Mouse (Mus musculus): ENCODE results near the gene Cisd3.
"Not testable (repeated sequence)": the region's sequence is repeated elsewhere in the genome, so short reads cannot be mapped to it uniquely, and the experiment has no call there.

The Cisd3 gene

DNA sequence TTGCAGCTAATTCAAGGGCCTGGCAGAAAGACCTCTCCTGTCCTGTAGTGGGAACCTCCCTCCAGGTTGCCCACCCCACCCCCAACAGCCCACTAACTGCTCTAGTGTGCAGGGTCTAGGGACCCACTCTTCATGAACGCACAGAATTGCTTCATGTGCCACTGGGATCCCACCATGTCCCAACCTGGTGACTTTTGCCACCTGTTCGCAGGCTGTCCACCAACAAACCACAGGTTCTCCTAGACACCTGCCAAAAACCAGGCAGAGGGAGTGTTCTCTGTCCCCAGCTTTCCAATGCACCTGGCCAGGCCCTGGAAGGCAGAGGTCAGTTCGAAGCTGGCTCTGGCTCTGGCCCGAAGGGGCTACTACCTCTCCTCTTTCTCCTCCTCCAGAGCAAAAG lies 8.8 kb downstream of the Cisd3 start:
- DNase-seq, result no peak

DNA sequence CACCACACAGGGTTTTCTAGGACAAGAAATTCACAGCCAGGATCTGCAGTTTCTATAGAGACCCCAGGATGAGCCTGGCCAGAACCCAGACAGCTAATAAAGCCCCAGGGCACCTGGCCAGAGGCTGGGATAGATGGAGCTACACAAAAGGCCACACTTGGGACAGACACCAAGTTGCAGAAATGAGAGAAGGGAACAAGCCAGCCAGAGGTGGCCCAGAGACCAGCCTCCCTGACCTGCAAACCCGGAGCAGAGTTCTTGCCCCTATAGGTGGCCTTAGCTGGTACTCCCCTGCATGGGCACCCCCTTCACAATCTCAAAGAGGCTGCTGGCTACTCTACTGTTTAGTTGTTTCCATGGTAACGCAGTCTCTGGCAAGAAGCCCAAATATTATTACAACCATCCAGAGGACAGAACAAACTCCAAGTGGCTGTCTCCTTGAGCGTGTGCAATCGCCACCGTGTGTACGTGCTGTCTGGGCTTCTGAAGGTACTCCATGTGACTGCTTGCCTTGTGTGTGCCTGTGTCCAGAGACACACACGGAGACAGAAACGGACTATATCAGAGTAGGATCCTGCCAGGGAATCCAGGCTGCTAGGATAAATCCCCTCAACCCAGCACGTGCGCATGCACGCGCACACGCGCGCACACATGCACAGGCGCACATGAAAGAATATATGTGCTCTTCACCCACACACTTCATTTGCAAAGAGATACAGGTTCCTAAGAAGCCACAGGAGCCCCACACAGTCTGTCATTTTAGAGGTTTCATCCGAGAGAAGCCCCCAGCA lies 9.5 kb downstream of the Cisd3 start:
- no peak for DNase-seq

DNA sequence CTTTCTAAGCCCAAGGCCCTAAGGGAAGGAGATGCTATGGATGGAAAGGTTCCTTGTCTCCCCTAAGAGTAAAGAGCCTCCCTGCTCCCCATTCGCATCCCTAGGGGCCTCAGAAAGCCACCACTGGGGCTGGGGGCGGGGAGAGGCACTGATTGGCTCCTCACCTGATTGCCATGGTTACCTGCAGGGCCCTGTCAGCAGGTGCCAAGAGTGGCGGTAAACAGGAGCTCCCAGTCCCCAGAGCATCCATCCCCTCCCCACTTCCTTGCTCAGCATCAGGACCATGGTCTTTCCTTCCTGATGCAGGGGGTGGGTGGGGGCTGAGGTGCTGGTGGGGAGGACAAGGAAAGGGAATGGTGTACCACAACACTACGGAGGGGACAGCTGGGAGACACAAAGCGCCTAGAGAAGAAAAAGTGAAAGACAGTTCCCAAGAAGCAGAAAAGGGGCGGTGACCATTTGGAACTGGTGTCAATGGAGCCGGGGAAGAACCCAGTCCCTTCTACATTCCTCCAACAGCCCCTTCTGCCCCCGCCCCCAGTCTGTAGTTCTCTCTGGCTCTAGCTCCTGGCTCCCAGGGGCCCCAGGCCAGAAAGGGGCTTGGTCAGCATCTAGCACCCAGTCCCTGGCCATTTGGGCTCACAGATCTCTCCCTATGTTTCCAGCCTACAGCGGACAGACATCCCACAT lies 10.2 kb downstream of the Cisd3 start:
- no peak for DNase-seq

DNA sequence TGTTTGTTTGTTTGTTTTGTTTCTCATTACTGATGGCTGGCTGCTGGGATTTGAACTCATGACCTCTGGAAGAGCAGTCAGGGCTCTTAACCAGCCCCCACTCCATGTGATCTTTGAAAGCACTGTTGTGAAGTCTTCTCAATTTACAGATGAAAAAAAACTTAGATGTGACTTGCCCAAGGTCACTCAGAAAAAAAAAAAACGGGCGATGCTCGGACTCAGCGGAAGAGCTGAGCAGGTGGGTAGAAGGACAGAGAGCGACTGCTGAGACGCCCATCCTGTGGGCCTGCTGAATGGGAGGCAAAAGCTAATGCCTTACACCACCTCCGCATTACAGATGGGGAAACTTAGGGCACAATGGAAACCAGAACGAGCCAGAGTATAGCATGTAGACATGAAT lies 11.0 kb downstream of the Cisd3 start:
- DNase-seq, result no peak

DNA sequence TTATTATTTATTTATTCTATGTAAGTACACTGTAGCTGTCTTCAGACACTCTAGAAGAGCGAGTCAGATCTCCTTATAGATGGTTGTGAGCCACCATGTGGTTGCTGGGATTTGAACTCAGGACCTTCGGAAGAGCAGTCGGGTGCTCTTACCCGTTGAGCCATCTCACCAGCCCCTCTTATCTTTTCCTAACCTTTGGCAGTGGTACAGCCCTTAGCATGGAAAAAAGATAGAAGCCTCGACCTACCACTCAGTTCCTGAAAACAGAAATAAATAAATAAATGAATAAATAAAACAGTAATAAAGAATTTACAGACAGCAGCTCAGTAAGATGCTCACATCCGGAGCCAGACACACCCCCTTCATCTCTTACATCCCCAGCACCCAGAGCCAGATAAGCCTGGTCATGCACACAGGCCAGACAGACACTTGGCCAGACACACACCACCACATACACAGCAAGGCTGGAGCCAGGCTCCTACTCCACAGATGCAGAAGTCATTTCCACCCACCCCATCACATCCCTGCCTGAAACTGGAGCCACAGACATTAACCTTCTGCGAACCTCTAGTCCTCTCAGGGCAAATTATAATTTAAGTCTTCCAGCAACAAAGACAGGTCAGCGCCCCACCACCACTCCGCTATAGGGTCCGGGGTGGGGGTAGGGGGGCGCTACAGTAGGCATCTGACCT lies 11.7 kb downstream of the Cisd3 start:
- no peak for DNase-seq

DNA sequence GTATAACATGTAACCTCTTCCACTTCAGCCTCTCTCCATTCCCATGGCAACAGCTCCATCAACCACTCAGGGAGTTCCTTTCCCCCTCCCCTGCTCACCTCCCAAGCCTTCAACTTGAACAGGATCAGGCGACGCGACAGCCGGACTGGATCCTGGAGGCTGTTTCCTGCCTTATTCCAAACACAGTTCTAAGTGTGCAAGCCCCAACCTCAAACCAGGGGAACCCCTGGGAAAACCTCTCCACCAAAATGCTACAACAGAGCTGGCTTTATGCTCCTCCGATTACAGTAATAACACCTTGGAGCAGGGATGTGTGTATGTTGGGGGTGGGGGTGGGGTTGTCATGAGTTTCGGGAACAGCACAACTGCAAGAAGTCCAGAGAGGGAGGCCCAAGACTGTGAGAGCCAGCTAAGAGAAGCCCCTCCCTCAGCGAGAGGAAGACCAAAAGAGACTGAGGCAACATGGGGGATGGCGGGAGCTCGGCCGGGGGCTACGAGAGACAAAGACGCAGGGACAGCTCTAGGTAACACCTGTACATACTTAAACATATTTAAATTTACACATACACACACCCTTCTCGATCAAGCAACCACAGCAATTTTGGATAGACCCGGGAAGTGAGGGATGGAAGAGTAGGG lies 12.4 kb downstream of the Cisd3 start:
- DNase-seq, result no peak

DNA sequence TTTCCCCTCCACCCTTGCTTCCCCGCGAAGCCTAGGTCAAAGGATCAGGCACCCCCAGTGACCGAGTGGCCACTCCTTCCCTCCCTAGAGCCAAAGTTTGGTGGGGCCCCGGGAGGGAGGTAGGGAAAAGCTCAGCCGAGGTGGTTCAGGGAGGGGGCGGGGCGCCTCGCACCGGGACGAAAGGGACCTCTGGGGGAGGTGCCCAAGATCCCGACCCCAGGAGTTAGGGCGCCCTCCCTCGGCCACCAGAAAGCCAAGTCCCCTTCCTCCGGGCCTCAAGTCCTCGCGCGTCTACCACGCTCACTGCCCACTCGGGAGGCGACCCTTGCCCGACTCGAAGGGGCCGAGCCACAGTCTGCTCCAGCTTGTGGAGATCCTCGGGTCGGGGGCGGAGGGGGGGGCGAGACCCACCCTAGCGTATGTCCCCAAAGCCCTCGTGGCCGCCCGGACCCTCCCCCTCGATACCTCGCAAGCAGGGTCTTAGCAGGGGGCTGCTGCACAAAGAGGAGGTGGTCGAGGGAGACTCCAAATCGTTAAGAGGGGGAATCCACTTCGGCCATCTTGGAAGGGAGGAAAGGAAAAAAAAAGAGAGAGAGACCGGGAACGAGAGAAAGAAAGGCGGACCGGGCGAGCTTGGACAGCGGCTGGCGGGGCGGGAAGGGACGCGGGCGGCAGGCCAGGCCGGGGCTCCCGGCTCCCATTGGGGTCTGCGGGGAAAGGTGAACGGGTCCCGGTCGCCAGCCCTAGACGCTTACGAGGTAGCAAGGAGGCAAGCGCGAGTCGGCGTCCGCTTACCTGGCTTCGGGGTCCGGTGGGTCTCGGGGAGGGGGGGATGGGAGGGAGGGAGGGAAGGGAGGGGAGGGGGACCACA lies 13.3 kb downstream of the Cisd3 start:
- peak; percentile 57 for DNase-seq

DNA sequence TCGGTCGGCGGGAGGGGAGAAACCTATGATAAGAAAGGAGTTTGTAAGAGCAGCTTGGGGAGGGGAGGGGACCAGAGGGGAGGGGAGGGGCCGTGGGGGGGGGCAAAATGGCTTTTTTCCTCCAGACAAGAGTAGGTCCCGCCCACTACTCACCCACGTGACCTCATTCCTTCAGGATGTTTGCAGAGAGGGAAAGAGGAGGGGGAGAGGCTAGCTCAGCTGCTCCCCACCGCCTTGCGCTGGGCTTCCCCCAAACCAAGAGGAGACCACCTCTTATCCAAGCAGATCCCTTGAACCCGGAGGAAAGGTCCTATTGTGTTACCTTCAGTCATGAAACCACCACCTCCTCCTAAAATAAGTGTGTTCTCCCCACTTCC lies 14.0 kb downstream of the Cisd3 start:
- peak; percentile 26 for DNase-seq

DNA sequence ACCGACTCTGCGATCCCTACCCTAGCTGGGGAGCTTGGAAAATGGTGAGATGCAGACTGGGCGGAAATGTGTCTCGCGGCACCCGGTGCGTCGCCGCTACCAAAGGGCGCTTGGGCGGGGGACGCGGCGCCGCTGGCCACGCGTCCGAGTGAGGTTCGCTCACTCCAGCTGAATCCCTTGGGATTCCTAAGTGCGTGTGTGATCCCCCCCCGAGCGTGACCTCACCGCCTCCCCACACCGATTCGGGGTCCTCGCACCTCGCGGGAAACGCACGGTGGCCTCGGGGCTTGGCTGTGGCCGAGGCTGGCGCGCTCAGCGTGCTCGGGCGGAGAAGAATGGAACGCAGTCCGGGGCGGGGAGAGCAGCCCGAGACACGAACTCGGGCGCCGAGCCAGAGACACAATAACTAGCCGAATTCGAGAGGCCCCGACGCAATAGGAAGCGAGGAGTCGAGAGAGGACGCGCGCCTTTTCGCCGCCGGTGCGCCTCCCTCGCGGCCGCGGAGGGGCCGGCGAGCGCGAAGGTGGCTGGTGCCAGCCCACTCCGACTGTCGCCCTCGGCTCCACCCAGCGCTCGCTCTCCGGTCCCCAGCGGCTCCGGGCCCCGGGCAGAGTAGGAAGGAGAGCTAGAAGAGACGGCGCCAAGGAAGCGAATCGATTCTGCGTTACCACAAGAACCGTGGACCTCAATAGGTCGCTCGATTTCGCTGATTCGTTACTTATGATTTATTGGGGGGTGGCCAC lies 14.5 kb downstream of the Cisd3 start, which contains the start of gene Pcgf2:
Gene Pcgf2, minus strand, starts transcription at position 495 of the 743 bp plus-strand sequence.
- peak; percentile 50 for DNase-seq

DNA sequence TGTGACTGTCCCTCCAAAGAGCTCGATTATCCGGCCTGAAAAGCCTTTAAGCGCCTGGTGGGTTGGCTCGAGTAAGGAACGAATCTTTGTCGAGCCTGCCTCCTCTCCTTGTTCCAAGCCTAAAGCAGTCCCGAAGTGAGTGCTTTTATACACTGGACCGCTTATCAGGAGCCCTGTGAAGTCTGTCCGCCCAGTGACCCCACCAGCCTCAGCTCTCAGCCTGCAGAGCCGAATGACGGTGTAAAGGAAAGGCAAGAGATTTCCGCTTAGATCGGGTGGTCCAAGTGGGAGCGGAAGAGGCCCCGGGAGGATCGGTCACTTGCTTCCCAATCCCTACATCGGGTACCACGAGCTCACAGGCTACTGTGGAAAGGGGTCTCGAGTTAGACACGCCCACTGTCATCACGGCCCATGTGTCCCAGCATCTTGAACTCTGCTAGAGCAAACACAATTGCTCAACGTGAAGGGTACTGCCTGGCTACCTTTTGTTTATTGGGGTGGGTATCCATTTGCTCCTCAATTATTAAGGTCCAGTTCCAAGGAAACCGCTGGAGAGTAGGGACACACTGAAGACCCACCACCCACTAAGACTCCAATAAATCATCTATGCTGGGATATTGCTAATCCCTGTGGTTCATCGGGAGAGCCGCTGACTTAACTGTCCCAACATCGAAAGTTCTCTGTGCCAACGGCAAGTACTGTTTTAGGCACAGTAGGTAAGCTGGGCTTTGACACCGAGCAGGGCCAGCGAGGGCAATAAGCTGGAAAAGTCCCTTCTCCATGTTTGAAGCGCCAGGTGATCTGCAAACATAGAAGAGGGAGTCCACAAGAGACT lies 15.3 kb downstream of the Cisd3 start:
- DNase-seq, result no peak

DNA sequence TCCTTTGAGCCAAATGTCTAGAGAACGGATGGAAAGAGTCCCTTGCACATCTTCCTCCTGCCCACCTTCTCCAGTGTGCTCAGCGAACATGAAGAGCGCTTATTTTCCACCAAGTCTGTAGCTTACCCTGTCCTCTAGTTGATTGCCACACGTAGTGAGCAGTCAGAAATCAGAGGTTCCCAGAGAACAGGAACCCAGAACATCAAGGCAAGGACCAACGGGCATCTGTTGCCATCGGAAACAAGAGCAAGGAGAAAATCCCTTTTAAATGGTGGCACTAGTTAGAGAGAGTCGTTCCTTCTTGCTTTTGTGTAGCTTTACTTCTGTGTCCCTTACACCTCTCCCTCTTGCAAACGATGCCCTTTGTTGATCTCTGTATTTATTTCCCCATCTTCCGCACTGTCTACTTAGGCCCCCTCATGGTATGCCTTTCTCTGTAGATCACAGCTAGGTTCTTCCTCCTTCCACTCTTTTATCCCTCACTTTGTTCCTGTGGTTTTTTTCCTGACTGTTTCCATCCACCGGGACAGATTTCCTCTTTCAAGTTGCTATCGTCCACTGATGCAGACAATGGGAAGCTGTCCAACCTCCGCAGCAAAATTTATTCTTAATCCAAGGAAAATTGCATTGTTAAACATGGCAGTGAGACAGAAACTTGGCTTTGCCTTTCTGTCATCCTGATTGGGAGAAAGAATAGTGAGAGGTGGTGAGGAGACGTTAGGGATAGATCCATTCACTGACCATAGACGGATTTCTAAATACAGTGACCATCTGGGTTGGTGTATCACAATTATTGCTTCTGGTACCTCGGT lies 16.2 kb downstream of the Cisd3 start:
- no peak for DNase-seq

DNA sequence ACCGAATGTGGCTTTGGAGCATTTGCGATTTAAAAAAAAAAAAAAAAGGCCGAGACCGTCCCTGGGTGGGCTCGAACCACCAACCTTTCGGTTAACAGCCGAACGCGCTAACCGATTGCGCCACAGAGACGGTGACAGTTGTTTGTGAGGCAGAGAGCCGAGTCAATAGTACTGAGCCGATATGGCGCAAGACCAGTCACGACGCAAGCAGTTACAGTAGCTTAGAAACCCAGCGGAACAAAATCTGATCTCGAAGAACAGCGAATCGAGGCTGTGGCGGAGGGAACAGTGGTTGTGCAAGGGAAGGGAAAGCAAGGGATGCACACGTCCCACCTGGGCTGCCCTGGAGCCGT lies 16.7 kb downstream of the Cisd3 start:
- peak; percentile 88 for DNase-seq

DNA sequence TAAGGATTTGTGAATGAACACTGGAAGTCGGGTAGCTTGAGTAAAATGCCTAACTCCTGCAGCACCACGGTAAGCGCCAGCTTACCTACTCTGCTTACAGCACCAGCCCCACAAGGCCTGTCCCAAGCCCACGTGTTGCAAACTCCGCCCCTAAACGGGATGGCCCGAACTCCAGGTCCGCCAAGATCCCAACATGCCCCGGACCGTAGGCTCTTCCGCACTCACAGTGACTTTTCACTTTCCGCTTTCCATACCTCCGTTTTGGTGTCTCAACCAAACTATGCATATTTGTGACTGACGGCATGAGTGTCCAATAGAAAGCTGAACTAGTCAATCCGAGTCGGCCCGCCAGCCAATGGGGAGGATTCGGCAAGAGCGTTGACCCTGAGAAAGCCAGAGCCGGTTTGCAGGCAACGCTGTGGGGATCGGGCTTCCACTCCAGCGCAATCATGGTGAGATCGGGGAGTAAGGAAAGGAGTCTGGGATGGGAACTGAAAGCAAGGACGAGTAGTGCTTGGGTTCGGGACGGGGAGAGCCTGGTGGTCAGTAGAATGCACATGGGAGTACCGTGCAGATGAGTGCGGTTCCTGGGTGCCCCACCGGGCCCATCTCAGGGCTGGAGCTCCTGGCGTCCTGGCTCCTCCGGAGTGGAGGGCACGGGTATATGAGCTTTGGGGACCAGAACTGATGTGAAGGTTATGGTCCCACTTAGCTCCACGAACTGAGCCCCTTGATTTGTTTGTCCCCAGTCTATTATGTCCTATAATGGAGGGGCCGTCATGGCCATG lies 17.6 kb downstream of the Cisd3 start, which contains the start of gene Psmb3:
Gene Psmb3, plus strand, starts transcription at position 361 of the 788 bp plus-strand sequence.
- peak; percentile 98 for DNase-seq

DNA sequence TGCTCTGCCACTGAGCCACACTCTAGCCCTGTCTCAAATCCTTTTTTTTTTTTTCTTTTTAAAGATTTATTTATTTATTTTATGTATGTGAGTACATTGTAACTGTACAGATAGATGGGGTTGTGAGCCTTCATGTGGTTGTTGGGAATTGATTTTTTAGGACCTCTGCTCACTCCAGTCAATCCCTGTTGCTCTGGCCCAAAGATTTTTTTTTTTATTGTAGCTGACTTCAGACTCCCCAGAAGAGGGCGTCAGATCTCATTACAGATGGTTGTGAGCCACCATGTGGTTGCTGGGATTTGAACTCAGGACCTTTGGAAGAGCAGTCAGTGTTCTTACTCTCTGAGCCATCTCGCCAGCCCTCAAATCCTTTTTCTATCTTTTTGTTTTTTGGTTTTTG lies 24.4 kb downstream of the Cisd3 start:
- not testable (repeated sequence) for DNase-seq

DNA sequence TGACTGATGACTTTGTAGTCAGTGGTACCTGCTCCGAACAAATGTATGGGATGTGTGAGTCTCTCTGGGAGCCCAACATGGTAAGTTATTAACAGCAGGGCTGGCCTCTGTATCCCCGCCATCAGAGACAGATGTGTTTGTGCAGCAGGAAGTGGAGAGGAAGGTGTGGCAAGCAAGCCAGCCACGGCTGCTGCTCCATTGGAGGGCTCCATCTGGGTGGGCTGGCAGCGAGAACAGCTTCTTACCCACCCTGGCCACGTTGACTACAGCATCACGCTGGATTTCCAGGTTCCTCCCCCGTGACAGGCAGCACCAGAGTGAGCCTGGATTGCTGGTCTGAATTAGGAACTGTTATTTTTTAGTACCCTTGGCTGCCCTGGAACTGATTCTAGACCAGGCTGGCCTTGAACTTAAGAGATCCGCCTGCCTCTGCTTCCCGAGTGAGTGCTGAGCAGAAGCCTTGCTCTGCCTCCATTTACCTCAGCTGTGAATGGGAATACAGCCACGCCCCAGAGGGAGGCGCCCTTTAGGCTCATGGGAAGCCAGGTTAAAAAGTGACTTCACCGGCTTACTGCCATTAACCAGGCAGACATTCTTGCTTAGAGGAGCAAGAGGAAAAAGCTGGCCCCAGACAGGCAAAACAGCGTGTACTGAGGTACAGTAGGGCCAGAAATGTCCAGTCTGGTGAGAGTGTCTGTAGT lies 25.7 kb downstream of the Cisd3 start:
- peak; percentile 26 for DNase-seq

DNA sequence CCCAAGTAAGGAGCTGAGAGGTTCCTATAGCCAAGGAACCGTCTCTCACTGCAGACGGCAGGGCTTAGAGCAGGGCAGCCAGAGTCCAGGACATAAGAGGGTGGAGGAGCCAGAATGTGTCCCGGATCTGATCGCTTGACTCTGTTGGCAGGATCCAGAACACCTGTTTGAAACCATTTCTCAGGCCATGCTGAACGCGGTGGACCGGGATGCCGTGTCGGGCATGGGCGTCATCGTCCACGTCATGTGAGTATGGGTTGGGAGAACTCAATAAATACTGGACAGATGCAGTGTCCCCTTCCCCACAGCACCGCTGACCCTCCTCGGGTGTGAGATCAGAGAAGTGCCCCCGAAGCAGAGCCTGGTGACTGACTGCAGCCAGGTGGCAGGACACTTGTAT lies 26.7 kb downstream of the Cisd3 start:
- DNase-seq, result no peak

DNA sequence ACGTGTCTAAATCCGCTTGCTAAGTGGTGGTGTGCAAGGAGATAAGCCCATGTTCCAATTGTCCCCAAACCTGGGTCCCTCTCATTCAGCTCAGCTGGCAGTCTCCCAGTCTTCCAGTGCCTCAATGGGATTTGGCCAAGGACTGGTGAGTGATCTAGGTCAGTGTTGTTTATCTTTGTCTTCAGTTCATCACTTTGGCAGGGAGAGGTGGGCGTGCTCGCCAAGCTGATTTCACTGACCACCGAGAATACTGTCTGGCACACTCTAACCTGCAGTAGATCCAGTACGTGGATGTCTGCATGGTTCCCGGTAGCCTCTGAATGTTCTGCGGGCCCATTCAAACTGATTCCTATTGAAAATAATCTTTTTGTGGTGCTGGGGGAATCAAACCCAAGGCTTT lies 28.3 kb downstream of the Cisd3 start:
- no peak for DNase-seq

DNA sequence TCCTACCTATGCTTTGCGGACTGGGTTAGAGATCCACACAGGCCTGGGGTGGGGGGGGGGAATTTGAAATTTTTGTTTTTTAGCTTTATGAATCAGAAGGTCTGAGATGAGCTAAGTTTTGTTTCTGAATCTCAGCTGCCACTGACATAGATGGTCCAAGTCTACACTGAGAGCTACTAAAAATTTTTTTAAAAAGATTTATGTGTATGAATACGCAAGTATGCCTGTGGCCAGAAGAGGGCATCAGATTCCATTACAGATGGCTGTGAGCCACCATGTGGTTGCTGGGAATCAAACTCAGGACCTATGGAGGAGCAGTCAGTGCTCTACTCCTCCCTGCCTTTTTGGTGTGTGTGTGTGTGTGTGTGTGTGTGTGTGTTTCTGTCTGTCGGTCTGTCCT lies 28.7 kb downstream of the Cisd3 start:
- DNase-seq, result no peak

All from thymus, postnatal 14 days (tissue).